Mouse (Mus musculus): ENCODE data around the gene Defb25.
"Not testable (repeated sequence)": the region's sequence is repeated elsewhere in the genome, so short reads cannot be mapped to it uniquely, and the experiment has no call there.

Defb25 gene

GRCm38 (mm10) chr2:152622953-152623352 lies at the start of gene Defb25:
TSS of gene Defb25 (minus strand) at chr2:152623053.
- no peak for DNase-seq

DNA sequence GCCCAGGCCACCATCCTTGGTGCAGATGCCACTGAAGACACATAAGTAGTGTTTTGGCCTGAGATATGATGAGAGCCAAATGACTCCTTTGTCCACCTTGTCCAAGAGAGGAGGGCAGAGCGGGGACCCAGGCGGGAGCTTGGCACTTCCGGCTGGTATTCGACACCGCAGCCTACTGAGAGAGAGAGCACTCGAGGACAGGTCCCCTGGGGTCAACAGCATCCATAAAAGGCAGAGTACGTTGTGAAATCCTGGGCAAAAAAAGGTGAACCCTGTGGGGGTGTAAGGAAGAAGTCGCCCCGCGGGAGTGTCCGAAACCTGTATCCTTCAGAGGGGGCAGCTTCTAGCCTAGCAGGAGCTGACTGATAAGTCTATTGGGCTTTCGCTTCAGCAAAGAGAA lies 49.3 kb upstream of the Defb25 start:
- peak; percentile 17 for DNase-seq

GRCm38 (mm10) chr2:152671642-152671999 lies 48.8 kb upstream of the Defb25 start:
- DNase-seq, result peak; percentile 29

- no peak for DNase-seq
Observed at GRCm38 (mm10) chr2:152670983-152671641, 48.3 kb upstream of the Defb25 start.

DNA sequence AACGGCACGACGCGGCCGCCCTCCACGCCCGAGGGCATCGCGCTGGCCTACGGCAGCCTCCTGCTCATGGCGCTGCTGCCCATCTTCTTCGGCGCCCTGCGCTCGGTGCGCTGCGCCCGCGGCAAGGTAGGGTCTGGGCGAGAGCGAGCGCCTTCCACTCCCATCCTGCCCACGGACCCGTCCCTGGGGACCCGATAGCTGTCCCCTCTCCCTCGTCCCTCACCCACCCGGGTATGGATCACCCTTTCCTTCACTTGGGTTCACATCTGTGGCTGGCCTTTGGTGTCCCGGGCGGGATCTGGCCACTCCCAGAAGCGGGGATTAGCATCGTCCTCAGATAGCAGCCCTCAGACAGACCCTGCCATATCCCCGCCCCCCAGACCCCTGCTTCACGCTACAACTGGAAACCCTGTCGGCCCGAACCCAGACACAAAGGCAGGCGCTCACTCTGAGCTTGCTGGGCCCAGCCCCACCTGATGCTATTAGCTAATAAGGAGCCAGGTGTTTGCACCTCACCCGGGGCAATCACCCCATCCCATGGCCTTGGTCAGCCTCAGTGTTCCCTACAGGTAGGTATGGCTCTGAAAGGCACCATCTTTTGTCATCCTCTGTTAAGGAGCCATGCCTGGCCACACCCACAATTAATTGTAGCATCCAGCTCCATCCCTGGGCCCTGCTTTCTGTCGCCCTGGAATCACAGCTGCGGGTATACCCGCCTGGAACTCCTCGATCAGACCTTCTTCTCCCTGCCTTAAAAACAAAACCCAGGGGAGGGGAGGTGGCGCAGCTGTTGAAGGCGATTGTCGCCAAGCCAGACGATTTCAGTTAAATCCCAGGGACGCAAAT lies 47.0 kb upstream of the Defb25 start:
- no peak for DNase-seq

DNA sequence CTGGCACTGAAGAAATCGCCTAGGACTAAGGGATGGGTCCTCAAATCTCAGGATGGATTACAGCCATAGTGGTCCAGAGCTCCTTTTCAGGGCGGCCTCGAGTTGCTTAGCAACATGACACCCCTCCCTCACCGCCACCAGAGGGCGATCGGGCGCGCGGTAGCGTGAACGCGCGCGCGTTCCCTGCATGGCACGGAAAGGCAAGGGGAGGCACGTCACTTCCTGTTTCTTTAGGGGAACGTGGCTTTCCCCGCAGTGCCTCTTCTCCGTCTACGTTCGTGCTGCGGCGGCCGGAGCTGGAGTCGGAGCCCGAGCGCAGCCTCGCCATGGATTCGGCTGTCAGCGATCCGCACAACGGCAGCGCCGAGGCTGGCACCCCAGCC lies 46.4 kb upstream of the Defb25 start, which contains the start of gene H13:
H13 (plus strand) TSS at position 206 of the 383 bp plus-strand sequence.
- peak; percentile 90 for DNase-seq

DNA sequence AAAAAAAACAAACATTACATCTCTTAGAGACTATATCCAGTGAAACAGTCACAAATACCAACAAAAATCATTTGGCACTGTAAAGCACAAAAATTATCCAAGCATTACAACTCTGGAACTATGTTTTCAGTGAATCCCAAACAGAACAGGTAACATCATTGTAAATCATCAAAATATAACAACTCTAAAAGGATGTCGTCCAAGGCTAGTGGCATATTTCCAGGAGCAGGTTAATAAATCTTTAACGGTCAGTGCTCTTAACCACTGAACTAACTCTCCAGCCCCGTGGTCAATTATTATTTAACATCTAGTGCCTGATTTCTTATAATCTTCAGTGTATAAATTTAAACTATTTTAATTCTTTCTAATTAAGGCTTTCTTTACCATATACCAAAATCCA lies 43.3 kb upstream of the Defb25 start:
- not testable (repeated sequence) for DNase-seq

GRCm38 (mm10) chr2:152661163-152661562 lies 38.3 kb upstream of the Defb25 start:
- no peak for DNase-seq

DNA sequence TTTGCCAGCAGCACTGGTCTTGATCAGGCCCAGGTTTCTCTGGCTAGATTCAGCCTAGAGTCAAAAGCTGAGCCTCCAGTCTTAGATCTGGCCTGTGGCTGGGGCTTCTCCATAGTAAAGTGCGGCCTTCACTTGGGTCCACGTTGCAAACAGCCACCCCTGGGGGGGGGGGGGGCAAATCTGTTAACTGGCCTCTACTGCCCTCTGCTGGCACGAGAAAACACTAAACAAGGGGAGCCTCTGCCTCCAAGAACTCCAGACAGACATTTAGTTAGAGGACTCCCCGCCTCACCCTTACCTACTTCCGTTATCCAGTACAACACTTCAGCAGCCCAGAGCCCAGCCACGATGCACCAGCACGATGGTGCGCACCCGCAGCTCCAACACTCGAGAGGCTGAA lies 34.5 kb upstream of the Defb25 start:
- no peak for DNase-seq

- no peak for DNase-seq
Observed at GRCm38 (mm10) chr2:152653874-152654715, 31.2 kb upstream of the Defb25 start.

- no peak for DNase-seq
Observed at GRCm38 (mm10) chr2:152652901-152653620, 30.2 kb upstream of the Defb25 start.

- DNase-seq, result no peak
Observed at GRCm38 (mm10) chr2:152639406-152640113, 16.7 kb upstream of the Defb25 start.

GRCm38 (mm10) chr2:152638865-152639264 lies 16.0 kb upstream of the Defb25 start:
- DNase-seq, result no peak

- DNase-seq, result no peak
Observed at GRCm38 (mm10) chr2:152637381-152637780, 14.5 kb upstream of the Defb25 start.

GRCm38 (mm10) chr2:152637006-152637322 lies 14.1 kb upstream of the Defb25 start:
- DNase-seq, result no peak

DNA sequence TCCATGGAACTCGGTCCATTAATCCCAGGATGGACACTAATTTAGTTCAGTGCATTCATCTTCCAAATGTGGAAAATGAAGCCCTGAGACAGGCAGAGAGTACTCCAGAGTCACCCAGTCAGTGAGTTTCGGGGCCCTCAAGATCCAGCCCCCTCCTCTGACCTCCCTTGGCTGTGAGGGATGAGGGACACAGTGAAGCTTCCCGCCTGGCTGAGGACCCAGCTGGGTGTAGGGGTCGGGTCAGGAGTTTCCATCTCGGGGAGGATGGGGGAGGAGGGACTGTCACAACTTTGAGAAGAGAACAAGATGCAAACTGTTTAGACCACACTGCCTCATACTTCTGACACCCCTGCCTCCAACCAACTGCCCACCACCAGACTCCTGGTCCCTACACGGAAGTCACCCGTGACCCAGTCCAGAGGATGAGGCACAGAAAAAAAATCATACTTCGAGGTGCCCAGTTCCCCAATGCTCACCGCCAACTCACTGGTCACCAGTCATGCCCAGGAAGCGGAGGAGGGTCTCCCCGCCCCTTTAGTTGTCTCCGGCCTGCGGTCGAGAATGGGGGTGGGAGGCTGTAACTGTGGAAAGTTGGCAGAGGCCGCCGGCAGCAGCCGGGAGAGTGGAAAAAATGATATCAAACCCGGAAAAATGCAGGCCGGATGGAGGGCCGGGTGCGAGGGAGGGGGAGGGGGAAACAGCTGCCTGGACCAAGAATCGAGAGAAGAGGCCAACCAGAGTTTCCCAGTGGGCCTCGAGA lies 13.6 kb upstream of the Defb25 start:
- DNase-seq, result no peak

DNA sequence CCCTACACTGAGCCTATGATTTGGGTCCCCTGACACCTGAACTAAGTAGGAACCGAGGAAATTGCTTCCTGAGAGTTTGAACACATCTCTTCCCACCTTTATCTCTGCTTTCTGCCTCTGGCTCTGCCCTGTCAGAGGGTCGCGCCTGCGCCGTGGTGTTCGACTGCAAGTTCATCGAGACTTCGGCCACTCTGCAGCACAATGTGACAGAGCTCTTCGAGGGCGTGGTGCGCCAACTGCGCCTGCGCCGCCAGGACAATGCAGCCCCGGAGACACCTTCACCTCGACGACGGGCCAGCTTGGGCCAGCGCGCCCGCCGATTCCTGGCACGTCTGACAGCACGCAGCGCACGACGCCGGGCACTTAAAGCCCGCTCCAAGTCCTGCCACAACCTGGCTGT lies 11.5 kb upstream of the Defb25 start:
- DNase-seq, result no peak

DNA sequence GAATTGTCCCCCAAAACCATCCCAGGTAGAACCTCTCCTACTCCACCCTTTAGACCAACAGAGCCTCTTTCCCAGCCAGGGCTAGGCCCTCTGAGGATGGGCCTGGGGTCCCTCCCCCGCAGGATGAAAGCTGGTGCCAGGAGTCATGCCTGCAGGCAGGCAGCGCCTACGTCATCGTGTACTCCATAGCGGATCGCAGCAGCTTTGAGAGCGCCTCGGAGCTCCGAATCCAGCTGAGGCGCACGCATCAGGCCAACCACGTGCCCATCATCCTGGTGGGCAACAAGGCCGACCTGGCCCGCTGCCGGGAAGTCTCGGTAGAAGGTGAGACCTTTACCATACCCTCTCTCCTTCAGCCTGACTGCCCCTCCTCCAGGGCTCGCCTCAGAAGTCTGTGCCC lies 10.5 kb upstream of the Defb25 start:
- no peak for DNase-seq

DNA sequence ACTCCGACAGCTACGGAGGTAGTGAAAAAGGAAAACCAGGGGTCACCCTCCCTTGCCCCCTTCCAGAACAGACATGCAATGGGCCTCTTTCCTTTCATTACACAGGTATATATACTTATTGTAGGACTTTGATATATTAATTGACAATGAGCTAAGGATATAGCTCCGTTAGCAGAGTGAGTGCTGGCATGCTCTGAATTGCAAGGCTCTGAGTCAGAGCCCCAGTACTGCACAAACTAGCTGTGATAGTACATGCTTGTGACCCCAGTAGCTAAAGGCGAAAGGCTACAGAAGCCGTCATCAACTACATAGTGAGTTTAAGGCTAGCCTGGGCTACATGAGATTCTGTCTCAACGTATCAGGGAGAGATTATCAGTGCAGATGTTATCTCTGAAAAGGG lies 7.1 kb upstream of the Defb25 start:
- no peak for DNase-seq

DNA sequence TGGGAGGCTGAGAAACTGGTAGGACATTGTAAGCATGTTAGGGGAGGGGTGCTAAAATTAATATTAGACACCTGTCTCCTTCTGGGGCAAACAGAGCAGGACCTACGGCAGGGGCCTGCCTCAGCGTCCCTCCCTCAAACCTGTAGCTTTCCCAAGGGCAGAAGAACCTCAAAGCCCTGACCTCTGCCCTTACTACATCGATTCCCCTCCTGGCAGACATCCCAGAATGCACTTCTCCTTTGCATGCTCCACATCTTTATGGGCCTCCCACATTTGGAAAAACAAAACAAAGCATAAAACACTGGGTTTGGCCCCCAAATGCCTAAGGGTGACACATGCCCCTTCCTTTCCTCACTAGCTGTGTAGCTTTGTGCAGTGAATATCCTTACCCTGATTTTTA lies 6.4 kb upstream of the Defb25 start:
- no peak for DNase-seq

DNA sequence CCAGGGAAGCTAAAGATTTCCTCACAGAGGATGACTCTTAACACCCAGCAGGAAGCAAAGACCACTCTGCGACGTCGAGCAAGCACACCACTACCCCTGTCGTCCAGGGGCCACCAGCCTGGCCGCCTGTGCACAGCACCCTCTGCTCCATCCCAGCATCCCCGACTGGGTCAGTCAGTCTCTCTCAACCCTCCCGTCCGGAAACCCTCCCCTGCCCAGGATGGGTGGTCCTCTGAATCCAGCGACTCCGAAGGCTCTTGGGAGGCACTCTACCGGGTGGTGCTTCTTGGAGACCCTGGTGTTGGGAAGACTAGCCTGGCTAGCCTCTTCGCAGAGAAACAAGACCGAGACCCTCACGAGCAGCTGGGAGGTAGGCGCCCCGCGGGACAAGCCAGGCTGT lies 5.2 kb upstream of the Defb25 start:
- DNase-seq, result no peak
